Mouse (Mus musculus) CH12.LX (cell line): Measurements from ENCODE around the gene Kif19a.

Source experiments
- NRF1 ChIP-seq: IDR thresholded peaks from 2 replicates; pipeline ENCODE4 v1.6.1; 2014; ENCODE audit warnings: low read depth, mild to moderate bottlenecking, inconsistent platforms, low read length, improper control_type of control experiment, moderate library complexity
- ZMIZ1 ChIP-seq: IDR thresholded peaks from 2 replicates; pipeline ENCODE4 v1.6.1; 2012; ENCODE audit warnings: low read depth, mild to moderate bottlenecking, inconsistent platforms, low read length, improper control_type of control experiment

GRCm38 (mm10) chr11:114726965-114727825 lies 38.0 kb upstream of the Kif19a start, which contains the start of gene Dnaic2:
- TF ChIP-seq NRF1 (no peak), ZMIZ1 (no peak)
